Mouse (Mus musculus): Measurements from ENCODE around the gene Dnah14. TPM values are rescaled to one million over a fixed set of nuclear protein-coding genes. Genes with fewer than 3 reads are reported as not detected.
A peak's percentile ranks its signal among the peaks of the same experiment; 100 is the strongest.

Dnah14 gene
- total RNA-seq, 2 experiments from 2014 or later = 0.76 to 0.82 TPM

DNA sequence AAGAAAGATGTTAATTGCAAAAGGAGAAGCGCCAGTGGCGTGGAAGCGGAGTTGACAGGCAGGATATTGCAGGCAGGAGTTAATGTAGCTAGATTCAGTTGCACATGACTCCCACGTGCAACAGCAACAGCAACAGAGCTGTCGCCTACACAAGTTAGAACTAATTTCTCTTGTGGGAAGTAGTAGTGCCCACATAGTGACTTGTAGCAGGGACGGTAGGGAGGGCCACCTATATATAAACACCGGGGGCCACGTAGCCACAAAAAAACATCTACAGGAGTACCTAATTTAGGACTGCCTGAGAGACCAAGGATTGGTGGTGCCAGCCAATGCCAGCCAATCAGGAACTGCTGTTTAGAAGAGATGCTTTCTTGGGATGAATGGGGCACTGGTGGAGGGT lies 48.5 kb downstream of the Dnah14 start:
- DNase-seq (ENCODE audit: low spot score in 2 of 2) = no peak
- Histone ChIP-seq H3K4me3 (no peak overlapping the region), H3K27ac (no peak overlapping the region)
- no peak for TF ChIP-seq CTCF (conservative IDR thresholded peaks at IDR 0.05)

- H3K4me3 ChIP-seq = no peak overlapping the region
- no peak for DNase-seq (ENCODE audit: low spot score in 2 of 2)
- no peak overlapping the region for H3K27ac ChIP-seq
- TF ChIP-seq CTCF (conservative IDR thresholded peaks at IDR 0.05) = no peak
Observed at GRCm38 (mm10) chr1:181628276-181628675, 51.9 kb downstream of the Dnah14 start.

- no peak for TF ChIP-seq CTCF (conservative IDR thresholded peaks at IDR 0.05)
- DNase-seq (ENCODE audit: low spot score in 2 of 2) = no peak
- H3K27ac ChIP-seq = no peak overlapping the region
- no peak overlapping the region for H3K4me3 ChIP-seq
Observed at GRCm38 (mm10) chr1:181631371-181631770, 55.0 kb downstream of the Dnah14 start.

- Histone ChIP-seq H3K27ac (peak overlapping the region; percentile 46; the same call in 1 of the 2 replicates), H3K4me3 (no peak overlapping the region; the same call in 1 of the 2 replicates)
- no peak for TF ChIP-seq CTCF (conservative IDR thresholded peaks at IDR 0.05)
- peak in 1 of 2 experiments; percentile 24 for DNase-seq (ENCODE audit: low spot score in 2 of 2)
Observed at GRCm38 (mm10) chr1:181637997-181638713, 61.8 kb downstream of the Dnah14 start.

- DNase-seq (ENCODE audit: low spot score in 2 of 2) = no peak
- no peak for TF ChIP-seq CTCF (conservative IDR thresholded peaks at IDR 0.05)
- Histone ChIP-seq H3K4me3 (no peak overlapping the region), H3K27ac (no peak overlapping the region)
Observed at GRCm38 (mm10) chr1:181640383-181640782, 64.0 kb downstream of the Dnah14 start.

- DNase-seq (ENCODE audit: low spot score in 2 of 2) = no peak
- H3K4me3 ChIP-seq = no peak overlapping the region
- no peak overlapping the region for H3K27ac ChIP-seq
- no peak for TF ChIP-seq CTCF (conservative IDR thresholded peaks at IDR 0.05)
Observed at GRCm38 (mm10) chr1:181647467-181647866, 71.1 kb downstream of the Dnah14 start.

GRCm38 (mm10) chr1:181653481-181653880 lies 77.1 kb downstream of the Dnah14 start:
- DNase-seq (ENCODE audit: low spot score in 2 of 2) = no peak

GRCm38 (mm10) chr1:181656421-181656820 lies 80.1 kb downstream of the Dnah14 start:
- Histone ChIP-seq H3K4me3 (no peak overlapping the region), H3K27ac (no peak overlapping the region)
- no peak for DNase-seq (ENCODE audit: low spot score in 2 of 2)
- TF ChIP-seq CTCF (conservative IDR thresholded peaks at IDR 0.05) = no peak

More at GRCm38 (mm10) chr1:181653481-181653880, 77.1 kb downstream of the Dnah14 start:
- H3K27ac ChIP-seq = no peak overlapping the region
- H3K4me3 ChIP-seq = no peak overlapping the region
- TF ChIP-seq CTCF (conservative IDR thresholded peaks at IDR 0.05) = no peak

DNA sequence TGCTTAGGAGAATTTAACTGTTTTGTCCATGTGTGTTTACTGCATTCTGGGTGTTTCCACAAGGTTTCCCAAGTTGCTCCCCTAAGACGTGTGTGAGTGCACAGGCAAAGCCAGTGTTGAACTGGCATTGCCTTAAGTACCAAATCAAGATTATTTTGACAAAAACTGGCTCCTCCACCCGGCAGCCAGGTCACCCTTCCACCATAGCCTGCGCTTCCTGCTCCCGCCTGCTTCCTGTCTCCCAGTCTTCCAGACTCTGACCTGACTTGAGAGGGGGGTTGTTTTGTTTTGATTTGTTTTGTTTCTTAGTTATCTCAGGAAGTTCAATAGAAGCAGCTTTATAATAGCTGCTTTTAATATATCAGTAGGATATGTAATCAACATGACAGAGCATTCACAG lies 90.4 kb downstream of the Dnah14 start:
- TF ChIP-seq CTCF (conservative IDR thresholded peaks at IDR 0.05) = no peak
- no peak overlapping the region for H3K27ac ChIP-seq

GRCm38 (mm10) chr1:181694729-181695498 lies 118.6 kb downstream of the Dnah14 start:
- DNase-seq (ENCODE audit: low spot score in 2 of 2) = no peak
- Histone ChIP-seq H3K4me3 (no peak overlapping the region), H3K27ac (no peak overlapping the region)
- TF ChIP-seq CTCF (conservative IDR thresholded peaks at IDR 0.05) = no peak

More for the DNA sequence above, 90.4 kb downstream of the Dnah14 start:
- DNase-seq (ENCODE audit: low spot score in 2 of 2) = no peak
- H3K4me3 ChIP-seq = no peak overlapping the region

DNA sequence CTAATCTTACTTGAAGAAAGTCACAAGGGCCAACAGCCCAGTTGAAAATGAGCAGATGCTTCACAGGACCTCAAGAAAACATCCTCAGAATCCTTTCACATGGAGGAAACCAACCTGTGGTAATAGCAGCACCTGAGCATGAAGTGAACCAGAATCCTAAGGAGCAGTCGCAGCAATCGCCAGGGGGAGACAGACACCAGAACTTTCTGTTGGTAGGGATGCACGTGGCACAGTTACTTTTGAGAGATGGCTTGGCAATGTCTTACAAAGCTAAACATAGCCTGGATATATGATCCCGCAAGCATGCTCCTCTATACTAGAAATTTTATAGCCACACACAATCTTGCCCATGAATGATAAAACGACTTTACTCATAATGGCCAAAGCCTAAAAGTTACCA lies 152.3 kb downstream of the Dnah14 start:
- peak in 1 of 2 experiments; percentile 21 for DNase-seq (ENCODE audit: low spot score in 2 of 2)
- H3K27ac ChIP-seq = no peak overlapping the region
- H3K4me3 ChIP-seq = no peak overlapping the region
- peak; percentile 72 for TF ChIP-seq CTCF (conservative IDR thresholded peaks at IDR 0.05)

DNA sequence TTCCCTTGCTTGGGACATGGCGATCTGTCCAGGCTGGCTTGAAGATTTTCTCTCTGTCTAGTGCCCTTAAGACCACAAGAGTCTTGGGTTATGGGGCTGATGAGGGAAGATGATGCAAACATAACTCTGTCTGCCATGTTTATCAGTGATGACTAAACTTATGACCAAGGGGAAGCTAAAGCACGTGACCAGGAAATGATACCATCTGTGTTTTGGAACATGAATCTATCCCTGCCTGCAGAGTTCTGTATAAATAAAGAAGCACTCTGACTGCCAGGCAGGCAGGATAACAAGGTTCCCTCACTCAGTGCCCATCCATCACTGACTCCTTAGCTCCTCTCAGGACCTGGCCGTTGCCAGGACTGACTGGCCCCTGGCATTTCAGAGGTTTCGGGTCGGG lies 157.2 kb downstream of the Dnah14 start:
- Histone ChIP-seq H3K27ac (no peak overlapping the region), H3K4me3 (no peak overlapping the region)
- no peak for DNase-seq (ENCODE audit: low spot score in 2 of 2)
- no peak for TF ChIP-seq CTCF (conservative IDR thresholded peaks at IDR 0.05)

GRCm38 (mm10) chr1:181740259-181740658 lies 163.9 kb downstream of the Dnah14 start:
- Histone ChIP-seq H3K27ac (no peak overlapping the region), H3K4me3 (no peak overlapping the region)
- DNase-seq (ENCODE audit: low spot score in 2 of 2) = no peak
- TF ChIP-seq CTCF (conservative IDR thresholded peaks at IDR 0.05) = no peak

All from layer of hippocampus, adult 2 months (tissue).